Mouse (Mus musculus): ENCODE measurements around the gene Akt3. TPM values are rescaled to one million over a fixed set of nuclear protein-coding genes. Genes with fewer than 3 reads are reported as not detected.

Akt3 gene
- polyA plus RNA-seq, 1 experiment: 8.7 TPM

DNA sequence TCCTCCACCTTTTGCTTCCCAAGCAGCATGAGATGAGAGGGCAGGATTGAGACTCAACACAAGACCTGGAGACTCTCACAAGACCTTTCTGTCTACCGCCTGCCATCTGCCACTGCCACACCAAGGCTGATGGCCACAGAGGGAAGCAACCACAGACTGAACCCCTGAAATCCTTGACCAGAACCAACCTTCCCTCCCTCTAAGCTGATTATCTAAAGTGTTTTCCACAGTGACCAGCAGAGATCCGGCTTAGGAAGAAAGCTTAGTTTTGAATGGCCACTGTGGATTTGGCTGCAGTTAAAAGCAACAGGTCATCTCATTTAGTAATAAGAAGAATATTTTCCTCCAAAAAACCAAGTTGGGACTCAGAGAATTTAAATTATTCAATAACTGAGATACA is 276.5 kb downstream of the Akt3 start:
- no peaks in the 10 kb centered on the region for H3K36me3 ChIP-seq (ENCODE audit: control insufficient read depth, insufficient read depth)
- TF ChIP-seq POLR2AphosphoS2 (IDR thresholded peaks at IDR 0.05; ENCODE audit: insufficient read length, low read depth) (no peak), MYOD1 (IDR thresholded peaks at IDR 0.05; ENCODE audit: control insufficient read depth in 1 of 3, insufficient read length in 2 of 3, low read depth in 2 of 3) (no peak), TCF3 (IDR thresholded peaks at IDR 0.05; ENCODE audit: insufficient read length, low read depth) (no peak), CEBPB (IDR thresholded peaks at IDR 0.05; ENCODE audit: insufficient read depth, poor library complexity, severe bottlenecking) (no peak), TCF12 (IDR thresholded peaks at IDR 0.05; ENCODE audit: insufficient read depth, poor library complexity, severe bottlenecking) (no peak), E2F4 (IDR thresholded peaks at IDR 0.05; ENCODE audit: insufficient read depth) (no peak), REST (IDR thresholded peaks at IDR 0.05; ENCODE audit: insufficient read depth, insufficient read length) (no peak), MYOG (IDR thresholded peaks at IDR 0.05; ENCODE audit: control insufficient read depth in 1 of 3, insufficient read depth in 1 of 3, insufficient read length in 2 of 3, low read depth in 2 of 3) (no peak), SRF (IDR thresholded peaks at IDR 0.05; ENCODE audit: control insufficient read depth, insufficient read length, low read depth) (no peak), USF1 (IDR thresholded peaks at IDR 0.05; ENCODE audit: low read depth) (no peak), POLR2A (IDR thresholded peaks at IDR 0.05; ENCODE audit: insufficient read length, low read depth) (no peak), MAX (IDR thresholded peaks at IDR 0.05; ENCODE audit: low read depth) (no peak)
- no peak overlapping the region for H3K4me3 ChIP-seq
- no peak overlapping the region for H3ac ChIP-seq (ENCODE audit: control insufficient read depth, insufficient read length)
- no peaks in the 10 kb centered on the region for H3K27me3 ChIP-seq (ENCODE audit: control insufficient read depth, insufficient read depth, insufficient read length)
- H3K79me2 ChIP-seq (ENCODE audit: control insufficient read depth, insufficient read depth): no peaks in the 10 kb centered on the region
- H3K4me2 ChIP-seq (ENCODE audit: low read depth): no peak overlapping the region

DNA sequence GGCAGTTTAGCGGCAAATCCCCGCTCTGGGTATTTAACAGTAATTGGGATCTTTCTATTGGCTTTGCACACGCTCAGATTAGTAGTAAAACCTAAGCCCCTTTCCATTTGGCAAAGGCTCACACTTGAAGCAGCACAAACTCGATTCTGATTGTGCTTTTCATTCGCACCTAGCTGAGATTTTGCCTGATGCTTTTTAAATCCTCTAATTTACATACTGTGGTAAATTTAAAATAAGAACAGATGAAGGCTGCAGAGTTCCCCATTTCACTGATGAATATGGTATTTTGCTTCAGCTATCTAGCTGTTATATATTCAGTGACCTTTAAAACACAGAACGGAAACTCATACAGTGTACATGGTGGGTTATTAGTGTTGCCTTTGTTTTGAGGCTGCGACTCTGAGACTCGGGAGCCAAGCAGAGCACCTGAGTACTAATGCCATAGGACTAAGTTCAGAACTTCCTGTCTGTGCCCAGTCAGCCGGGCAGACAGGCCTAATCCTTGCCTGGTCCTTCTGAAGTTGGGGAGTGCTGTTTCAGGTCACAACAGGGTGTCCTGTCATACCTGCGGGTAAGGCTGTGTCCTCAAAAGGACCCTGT is 277.1 kb downstream of the Akt3 start:
- no peak overlapping the region for H3K4me3 ChIP-seq
- H3K36me3 ChIP-seq (ENCODE audit: control insufficient read depth, insufficient read depth): no peaks in the 10 kb centered on the region
- no peaks in the 10 kb centered on the region for H3K79me2 ChIP-seq (ENCODE audit: control insufficient read depth, insufficient read depth)
- no peaks in the 10 kb centered on the region for H3K27me3 ChIP-seq (ENCODE audit: control insufficient read depth, insufficient read depth, insufficient read length)
- H3ac ChIP-seq (ENCODE audit: control insufficient read depth, insufficient read length): no peak overlapping the region
- no peak overlapping the region for H3K4me2 ChIP-seq (ENCODE audit: low read depth)
- TF ChIP-seq POLR2AphosphoS2 (IDR thresholded peaks at IDR 0.05; ENCODE audit: insufficient read length, low read depth) (no peak), E2F4 (IDR thresholded peaks at IDR 0.05; ENCODE audit: insufficient read depth) (no peak), MYOG (IDR thresholded peaks at IDR 0.05; ENCODE audit: control insufficient read depth in 1 of 3, insufficient read depth in 1 of 3, insufficient read length in 2 of 3, low read depth in 2 of 3) (no peak), SRF (IDR thresholded peaks at IDR 0.05; ENCODE audit: control insufficient read depth, insufficient read length, low read depth) (no peak), TCF3 (IDR thresholded peaks at IDR 0.05; ENCODE audit: insufficient read length, low read depth) (no peak), MAX (IDR thresholded peaks at IDR 0.05; ENCODE audit: low read depth) (no peak), POLR2A (IDR thresholded peaks at IDR 0.05; ENCODE audit: insufficient read length, low read depth) (no peak), TCF12 (IDR thresholded peaks at IDR 0.05; ENCODE audit: insufficient read depth, poor library complexity, severe bottlenecking) (no peak)

- TF ChIP-seq MYOD1 (IDR thresholded peaks at IDR 0.05; ENCODE audit: control insufficient read depth in 1 of 3, insufficient read length in 2 of 3, low read depth in 2 of 3): no peak
- Histone ChIP-seq H3K27me3 (ENCODE audit: control insufficient read depth, insufficient read depth, insufficient read length) (no peaks in the 10 kb centered on the region), H3ac (ENCODE audit: control insufficient read depth, insufficient read length) (no peak overlapping the region), H3K79me2 (ENCODE audit: control insufficient read depth, insufficient read depth) (no peaks in the 10 kb centered on the region), H3K4me3 (no peak overlapping the region), H3K4me2 (ENCODE audit: low read depth) (no peak overlapping the region), H3K36me3 (ENCODE audit: control insufficient read depth, insufficient read depth) (no peaks in the 10 kb centered on the region)
These were observed 277.9 kb downstream of the Akt3 start for GRCm38 (mm10) chr1:176980140-176980539.

GRCm38 (mm10) chr1:176979235-176979634 is 278.8 kb downstream of the Akt3 start:
- Histone ChIP-seq H3K4me3 (no peak overlapping the region), H3K4me2 (ENCODE audit: low read depth) (no peak overlapping the region), H3K36me3 (ENCODE audit: control insufficient read depth, insufficient read depth) (no peaks in the 10 kb centered on the region), H3K79me2 (ENCODE audit: control insufficient read depth, insufficient read depth) (no peaks in the 10 kb centered on the region), H3ac (ENCODE audit: control insufficient read depth, insufficient read length) (no peak overlapping the region), H3K27me3 (ENCODE audit: control insufficient read depth, insufficient read depth, insufficient read length) (no peaks in the 10 kb centered on the region)
- TF ChIP-seq E2F4 (IDR thresholded peaks at IDR 0.05; ENCODE audit: insufficient read depth) (no peak), SRF (IDR thresholded peaks at IDR 0.05; ENCODE audit: control insufficient read depth, insufficient read length, low read depth) (no peak), POLR2A (IDR thresholded peaks at IDR 0.05; ENCODE audit: insufficient read length, low read depth) (no peak), MAX (IDR thresholded peaks at IDR 0.05; ENCODE audit: low read depth) (no peak), MYOD1 (IDR thresholded peaks at IDR 0.05; ENCODE audit: control insufficient read depth in 1 of 3, insufficient read length in 2 of 3, low read depth in 2 of 3) (no peak), CEBPB (IDR thresholded peaks at IDR 0.05; ENCODE audit: insufficient read depth, poor library complexity, severe bottlenecking) (no peak), REST (IDR thresholded peaks at IDR 0.05; ENCODE audit: insufficient read depth, insufficient read length) (no peak), TCF3 (IDR thresholded peaks at IDR 0.05; ENCODE audit: insufficient read length, low read depth) (no peak), POLR2AphosphoS2 (IDR thresholded peaks at IDR 0.05; ENCODE audit: insufficient read length, low read depth) (no peak), MYOG (IDR thresholded peaks at IDR 0.05; ENCODE audit: control insufficient read depth in 1 of 3, insufficient read depth in 1 of 3, insufficient read length in 2 of 3, low read depth in 2 of 3) (no peak), TCF12 (IDR thresholded peaks at IDR 0.05; ENCODE audit: insufficient read depth, poor library complexity, severe bottlenecking) (no peak), USF1 (IDR thresholded peaks at IDR 0.05; ENCODE audit: low read depth) (no peak)

- no peak overlapping the region for H3K4me3 ChIP-seq
- TF ChIP-seq MYOG (IDR thresholded peaks at IDR 0.05; ENCODE audit: control insufficient read depth in 1 of 3, insufficient read depth in 1 of 3, insufficient read length in 2 of 3, low read depth in 2 of 3): no peak
- TF ChIP-seq REST (IDR thresholded peaks at IDR 0.05; ENCODE audit: insufficient read depth, insufficient read length): no peak
- TF ChIP-seq MAX (IDR thresholded peaks at IDR 0.05; ENCODE audit: low read depth): no peak
- no peaks in the 10 kb centered on the region for H3K79me2 ChIP-seq (ENCODE audit: control insufficient read depth, insufficient read depth)
- no peaks in the 10 kb centered on the region for H3K36me3 ChIP-seq (ENCODE audit: control insufficient read depth, insufficient read depth)
- H3ac ChIP-seq (ENCODE audit: control insufficient read depth, insufficient read length): no peak overlapping the region
- H3K4me2 ChIP-seq (ENCODE audit: low read depth): no peak overlapping the region
- H3K27me3 ChIP-seq (ENCODE audit: control insufficient read depth, insufficient read depth, insufficient read length): no peaks in the 10 kb centered on the region
These were observed 284.5 kb downstream of the Akt3 start for GRCm38 (mm10) chr1:176973356-176974088.

Data from myocyte (in vitro differentiated cells).